Mouse (Mus musculus): ENCODE measurements around the gene Fam57b.

DNA sequence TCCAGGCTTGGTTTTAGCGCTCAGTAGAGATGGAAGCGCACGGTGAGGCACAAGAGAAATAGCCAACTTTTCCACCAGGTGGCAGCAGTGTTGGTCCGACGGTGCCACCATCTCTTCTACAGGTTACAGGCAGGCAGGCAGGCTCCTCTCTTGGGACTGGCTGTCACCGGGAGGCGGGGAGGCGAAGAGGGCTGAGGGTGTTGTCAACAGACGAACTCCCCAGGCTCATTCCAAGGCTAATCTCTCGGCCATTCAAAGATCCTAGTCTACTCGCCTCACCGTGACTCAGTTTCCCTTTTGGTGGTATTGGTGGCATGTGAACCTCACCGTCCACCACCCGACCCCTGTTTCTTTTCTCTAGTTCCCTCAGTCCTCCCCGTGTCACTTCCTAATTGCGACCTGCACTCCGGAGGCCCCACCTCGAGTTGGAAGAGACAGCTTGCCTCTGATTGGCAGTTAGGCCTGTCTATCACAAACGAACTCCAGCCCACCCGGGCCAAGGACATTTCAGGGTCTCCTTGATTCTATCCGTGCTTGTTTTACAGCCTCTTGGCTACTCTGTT lies 34.6 kb downstream of the Fam57b start:
- TF ChIP-seq CTCF (IDR thresholded peaks at IDR 0.05; ENCODE audit: extremely low read depth, insufficient read depth, low read length): peak; percentile 80
- no peak for TF ChIP-seq POLR2A (IDR thresholded peaks at IDR 0.05; ENCODE audit: extremely low read depth, insufficient read depth, low read length)
